Mouse (Mus musculus): ENCODE measurements around the gene Kdf1.

DNA sequence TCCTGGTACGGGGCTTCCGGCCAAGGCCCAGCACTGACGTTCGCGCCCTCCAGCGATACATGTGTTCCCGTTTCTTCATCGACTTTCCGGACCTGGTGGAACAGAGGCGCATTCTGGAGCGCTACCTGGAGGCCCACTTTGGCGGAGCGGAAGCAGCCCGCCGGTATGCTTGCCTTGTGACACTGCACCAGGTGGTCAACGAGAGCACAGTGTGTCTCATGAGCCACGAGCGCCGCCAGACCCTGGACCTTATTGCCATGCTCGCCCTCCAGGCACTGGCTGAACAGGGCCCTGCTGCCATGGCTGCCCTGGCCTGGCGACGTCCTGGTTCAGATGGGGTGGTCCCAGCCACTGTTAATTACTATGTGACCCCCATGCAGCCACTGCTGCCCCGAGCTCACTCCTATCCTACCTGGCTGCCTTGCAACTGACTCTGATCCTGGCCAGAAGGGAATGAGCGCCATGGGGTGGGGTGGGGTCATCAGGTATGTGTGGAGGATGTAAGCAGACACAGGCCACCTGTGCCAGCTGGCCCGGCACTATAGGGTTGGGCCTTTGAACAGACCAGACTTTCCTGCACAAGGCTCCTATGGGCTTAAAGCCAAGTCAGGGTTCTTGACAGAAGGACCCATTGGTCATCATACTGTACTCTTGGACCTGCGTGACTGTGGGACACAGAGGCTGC, 31.9 kb upstream of the Kdf1 start:
- TF ChIP-seq POLR2A (IDR thresholded peaks at IDR 0.05; ENCODE audit: control insufficient read depth, extremely low read depth, insufficient read depth, low read length, poor library complexity) (no peak), CTCF (IDR thresholded peaks at IDR 0.05; ENCODE audit: borderline replicate concordance, control insufficient read depth, extremely low read depth, insufficient read depth, low read length, poor library complexity) (no peak)
